Mouse (Mus musculus): ENCODE data around the gene Ak1. TPM values are rescaled to one million over a fixed set of nuclear protein-coding genes. Genes with fewer than 3 reads are reported as not detected.

The Ak1 gene
- polyA plus RNA-seq (2015; fragmentation: Nextera tagmentation; extraction: Ambion mirVana), result 35.7 and 39.1 TPM in 2 replicates

DNA sequence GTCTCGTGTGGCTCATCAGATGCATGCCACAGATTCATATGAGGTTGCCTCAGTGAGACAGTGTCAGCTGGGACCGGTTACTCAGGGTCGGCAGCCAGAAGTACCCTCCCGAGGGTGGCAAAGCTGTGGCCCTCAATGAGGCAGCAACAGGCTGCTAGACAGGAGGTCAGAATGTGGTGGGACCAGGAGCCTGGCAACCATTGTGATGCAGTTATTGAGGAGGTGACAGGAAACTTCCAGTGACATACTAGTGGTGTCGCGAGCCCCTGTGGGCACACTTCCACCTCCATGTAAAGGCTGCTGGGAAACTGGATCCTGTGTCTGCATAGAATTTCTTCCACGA, at the start of gene Ak1:
Gene Ak1 (plus strand): TSS at position 242 of the 343 bp plus-strand sequence.
- WGBS, result 11% methylated on average over 7 of the region's 7 CpGs
- Histone ChIP-seq H3K4me2 (replicated peaks; ENCODE audit: low read depth, low read length) (peak within 1 kb of the TSS; percentile 9; the same call in 1 of the 2 replicates), H3K27ac (ENCODE audit: low read length) (peak within 1 kb of the TSS; percentile 92), H3K4me1 (ENCODE audit: insufficient read depth, low read length) (peaks cover 64% of the 10 kb centered on the region), H3K9me3 (ENCODE audit: low read length) (peaks cover 3% of the 10 kb centered on the region; the same call in 1 of the 2 replicates), H3K4me3 (ENCODE audit: low read length) (no peak within 1 kb of the TSS), H3K36me3 (ENCODE audit: insufficient read depth, low read length) (peaks cover 8% of the 10 kb centered on the region; the same call in 1 of the 2 replicates), H3K9ac (replicated peaks; ENCODE audit: low read length) (peak within 1 kb of the TSS; percentile 48), H3K27me3 (ENCODE audit: insufficient read depth, low read length) (no peaks in the 10 kb centered on the region)
- peak; percentile 12; the same call in 1 of the 2 replicates for ATAC-seq (ENCODE audit: low FRiP score, low TSS enrichment)

DNA sequence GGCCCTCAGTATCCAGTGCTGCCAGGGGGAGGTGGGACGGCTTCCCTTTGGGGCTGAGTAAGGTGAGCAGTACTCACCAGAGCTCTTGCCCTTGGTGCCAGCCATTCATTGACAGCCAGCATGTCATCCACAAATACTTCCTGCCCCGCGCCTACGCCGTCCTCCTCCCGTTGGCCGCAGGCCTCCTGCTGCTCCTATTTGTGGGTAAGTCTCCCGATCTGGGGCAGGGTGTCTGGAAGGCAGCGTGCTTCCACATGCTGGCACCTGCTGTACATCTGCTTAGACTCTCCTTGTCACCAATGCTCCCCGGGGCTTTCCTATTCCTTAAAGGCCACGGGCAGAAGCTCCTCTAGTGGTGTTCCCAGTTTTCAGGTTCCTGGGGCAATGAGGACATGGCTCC, 49.4 kb upstream of the Ak1 start:
- H3K27ac ChIP-seq (ENCODE audit: low read length), result no peak overlapping the region
- no peaks in the 10 kb centered on the region for H3K9me3 ChIP-seq (ENCODE audit: low read length)
- peaks cover 10% of the 10 kb centered on the region; the same call in 1 of the 2 replicates for H3K36me3 ChIP-seq (ENCODE audit: insufficient read depth, low read length)
- no peak overlapping the region for H3K4me2 ChIP-seq (replicated peaks; ENCODE audit: low read depth, low read length)
- no peak for ATAC-seq (ENCODE audit: low FRiP score, low TSS enrichment)
- no peak overlapping the region for H3K4me3 ChIP-seq (ENCODE audit: low read length)
- H3K9ac ChIP-seq (replicated peaks; ENCODE audit: low read length), result no peak overlapping the region
- no peaks in the 10 kb centered on the region for H3K27me3 ChIP-seq (ENCODE audit: insufficient read depth, low read length)
- 91% methylated on average over 11 of the region's 11 CpGs for WGBS
- H3K4me1 ChIP-seq (ENCODE audit: insufficient read depth, low read length), result peaks cover 25% of the 10 kb centered on the region

DNA sequence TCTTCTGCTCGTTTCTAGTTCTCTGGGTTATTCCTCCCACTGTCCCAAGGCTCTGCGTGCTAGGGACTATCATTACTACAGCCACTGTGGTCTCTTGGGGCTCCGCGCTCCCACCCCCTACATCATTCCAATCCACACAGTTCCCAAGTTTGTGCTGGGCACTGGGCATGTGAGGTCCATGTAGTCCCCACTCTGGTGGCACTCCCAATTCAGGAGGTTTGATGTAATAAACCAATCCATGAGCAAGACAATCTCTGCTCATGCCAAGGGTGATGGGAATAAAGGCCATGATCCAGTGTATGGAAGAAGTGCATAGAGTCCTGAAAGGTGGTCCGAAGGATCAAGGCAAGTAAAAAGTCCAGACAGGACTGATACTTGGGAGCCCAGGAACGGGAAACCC, 47.1 kb upstream of the Ak1 start, which contains the start of gene Pip5kl1:
Gene Pip5kl1 (plus strand): TSS at position 301 of the 400 bp plus-strand sequence.
- ATAC-seq (ENCODE audit: low FRiP score, low TSS enrichment), result no peak
- Histone ChIP-seq H3K4me3 (ENCODE audit: low read length) (peak within 1 kb of the TSS; percentile 47), H3K4me1 (ENCODE audit: insufficient read depth, low read length) (peaks cover 25% of the 10 kb centered on the region), H3K36me3 (ENCODE audit: insufficient read depth, low read length) (no peaks in the 10 kb centered on the region; the same call in 1 of the 2 replicates), H3K9ac (replicated peaks; ENCODE audit: low read length) (peak within 1 kb of the TSS; percentile 54), H3K4me2 (replicated peaks; ENCODE audit: low read depth, low read length) (peak within 1 kb of the TSS; percentile 94), H3K27me3 (ENCODE audit: insufficient read depth, low read length) (peaks cover 12% of the 10 kb centered on the region), H3K9me3 (ENCODE audit: low read length) (no peaks in the 10 kb centered on the region), H3K27ac (ENCODE audit: low read length) (no peak within 1 kb of the TSS)
- 80% methylated on average over 6 of the region's 6 CpGs for WGBS

DNA sequence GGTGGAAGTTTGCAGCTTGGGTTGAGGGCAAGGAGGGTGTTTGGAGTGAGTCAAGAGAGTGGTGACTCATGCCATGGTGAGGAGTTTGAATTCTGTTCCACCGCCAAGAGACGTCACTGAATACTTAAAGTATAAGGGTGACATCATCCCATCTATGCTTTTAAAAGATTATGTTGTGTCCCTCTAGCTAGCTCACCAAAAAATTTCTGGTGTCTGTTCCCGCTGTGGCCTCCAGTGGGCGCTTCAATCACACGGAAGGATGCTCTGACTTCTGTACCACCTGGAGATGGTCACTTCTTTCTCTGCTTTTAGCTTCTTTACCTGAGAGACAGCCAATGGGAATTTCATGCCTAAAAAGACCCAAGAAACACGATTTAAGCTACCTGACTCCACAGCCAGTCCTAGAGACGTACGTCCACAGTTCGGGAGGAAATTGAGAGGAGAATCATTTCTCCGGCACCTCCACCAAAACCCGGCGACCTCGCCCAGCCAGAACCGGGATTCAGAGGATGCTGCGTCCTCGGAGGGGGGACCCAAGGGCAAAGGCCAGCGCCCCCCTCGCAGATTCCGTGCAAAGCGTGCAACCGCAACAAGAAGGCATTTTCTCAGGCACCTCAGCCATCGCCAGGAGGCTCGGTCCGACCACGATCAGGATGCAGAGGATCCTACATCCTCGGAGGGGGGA, 46.5 kb upstream of the Ak1 start:
- 2% methylated on average over 26 of the region's 26 CpGs for WGBS

DNA sequence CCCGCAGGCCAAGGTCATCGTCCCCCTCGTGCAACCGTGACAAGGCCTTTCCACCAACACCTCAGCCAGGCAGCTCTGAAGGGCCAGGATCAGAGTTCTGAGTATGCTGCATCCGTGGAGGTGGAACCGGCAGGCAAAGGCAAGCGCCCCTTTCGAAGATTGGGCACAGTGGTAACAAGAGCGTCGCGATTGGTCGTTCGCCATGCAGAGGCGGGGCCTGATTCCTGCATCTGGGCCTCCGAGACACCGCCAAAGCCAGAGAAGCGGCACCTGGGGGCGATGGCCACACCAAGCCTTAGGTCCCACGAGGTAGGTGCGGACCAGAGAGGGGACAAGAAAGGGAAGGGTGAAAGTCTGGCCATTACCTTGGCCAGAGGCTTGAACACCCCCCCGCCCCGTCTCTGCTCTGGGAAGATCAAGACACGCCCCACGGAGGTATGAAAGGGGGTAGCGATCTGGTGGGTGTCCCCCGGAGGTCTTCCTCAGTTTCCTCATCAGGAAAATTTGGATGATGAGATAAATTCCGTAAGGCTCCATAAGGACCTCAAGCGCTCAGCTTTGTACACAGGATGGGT, 45.9 kb upstream of the Ak1 start, which contains the start of gene 9430097D07Rik:
Gene 9430097D07Rik (minus strand): TSS at position 99 of the 575 bp plus-strand sequence.
- peak within 1 kb of the TSS; percentile 94 for H3K4me2 ChIP-seq (replicated peaks; ENCODE audit: low read depth, low read length)
- H3K4me1 ChIP-seq (ENCODE audit: insufficient read depth, low read length), result peaks cover 21% of the 10 kb centered on the region
- 10% methylated on average over 28 of the region's 28 CpGs for WGBS
- peaks cover 16% of the 10 kb centered on the region for H3K27me3 ChIP-seq (ENCODE audit: insufficient read depth, low read length)
- peak; percentile 13; the same call in 1 of the 2 replicates for ATAC-seq (ENCODE audit: low FRiP score, low TSS enrichment)
- no peaks in the 10 kb centered on the region; the same call in 1 of the 2 replicates for H3K36me3 ChIP-seq (ENCODE audit: insufficient read depth, low read length)
- H3K9ac ChIP-seq (replicated peaks; ENCODE audit: low read length), result peak within 1 kb of the TSS; percentile 54
- no peaks in the 10 kb centered on the region for H3K9me3 ChIP-seq (ENCODE audit: low read length)
- peak within 1 kb of the TSS; percentile 47 for H3K4me3 ChIP-seq (ENCODE audit: low read length)
- no peak within 1 kb of the TSS for H3K27ac ChIP-seq (ENCODE audit: low read length)

More for the DNA sequence above, 46.5 kb upstream of the Ak1 start:
- Histone ChIP-seq H3K27ac (ENCODE audit: low read length) (no peak overlapping the region), H3K27me3 (ENCODE audit: insufficient read depth, low read length) (peaks cover 16% of the 10 kb centered on the region), H3K4me2 (replicated peaks; ENCODE audit: low read depth, low read length) (peak overlapping the region; percentile 94), H3K4me1 (ENCODE audit: insufficient read depth, low read length) (peaks cover 25% of the 10 kb centered on the region), H3K4me3 (ENCODE audit: low read length) (peak overlapping the region; percentile 47), H3K9me3 (ENCODE audit: low read length) (no peaks in the 10 kb centered on the region), H3K36me3 (ENCODE audit: insufficient read depth, low read length) (no peaks in the 10 kb centered on the region; the same call in 1 of the 2 replicates), H3K9ac (replicated peaks; ENCODE audit: low read length) (peak overlapping the region; percentile 54)
- no peak for ATAC-seq (ENCODE audit: low FRiP score, low TSS enrichment)

DNA sequence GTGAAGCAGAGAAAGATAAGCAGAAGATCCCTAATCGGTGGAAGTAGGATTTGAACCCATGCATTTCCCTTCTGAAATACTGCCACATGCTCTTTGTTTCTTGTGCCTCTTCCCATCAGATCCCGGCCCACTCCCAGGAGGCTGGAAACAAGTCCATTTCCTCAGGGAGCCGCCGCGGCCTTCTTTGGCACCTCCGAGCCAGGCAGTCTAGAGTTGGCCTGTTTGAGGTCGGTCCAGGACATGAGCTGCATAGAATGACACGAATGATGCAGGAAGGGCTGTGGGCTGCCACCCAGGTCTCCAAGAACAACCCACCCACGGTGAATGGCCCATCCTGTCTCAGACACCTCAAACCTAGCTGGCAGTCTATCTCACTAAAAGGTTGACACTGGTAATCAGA, 45.0 kb upstream of the Ak1 start:
- Histone ChIP-seq H3K27me3 (ENCODE audit: insufficient read depth, low read length) (peaks cover 16% of the 10 kb centered on the region), H3K36me3 (ENCODE audit: insufficient read depth, low read length) (no peaks in the 10 kb centered on the region; the same call in 1 of the 2 replicates), H3K4me2 (replicated peaks; ENCODE audit: low read depth, low read length) (no peak overlapping the region), H3K27ac (ENCODE audit: low read length) (no peak overlapping the region), H3K4me3 (ENCODE audit: low read length) (no peak overlapping the region), H3K9ac (replicated peaks; ENCODE audit: low read length) (no peak overlapping the region), H3K4me1 (ENCODE audit: insufficient read depth, low read length) (peaks cover 16% of the 10 kb centered on the region), H3K9me3 (ENCODE audit: low read length) (no peaks in the 10 kb centered on the region)
- no peak for ATAC-seq (ENCODE audit: low FRiP score, low TSS enrichment)
- 86% methylated on average over 9 of the region's 9 CpGs for WGBS

DNA sequence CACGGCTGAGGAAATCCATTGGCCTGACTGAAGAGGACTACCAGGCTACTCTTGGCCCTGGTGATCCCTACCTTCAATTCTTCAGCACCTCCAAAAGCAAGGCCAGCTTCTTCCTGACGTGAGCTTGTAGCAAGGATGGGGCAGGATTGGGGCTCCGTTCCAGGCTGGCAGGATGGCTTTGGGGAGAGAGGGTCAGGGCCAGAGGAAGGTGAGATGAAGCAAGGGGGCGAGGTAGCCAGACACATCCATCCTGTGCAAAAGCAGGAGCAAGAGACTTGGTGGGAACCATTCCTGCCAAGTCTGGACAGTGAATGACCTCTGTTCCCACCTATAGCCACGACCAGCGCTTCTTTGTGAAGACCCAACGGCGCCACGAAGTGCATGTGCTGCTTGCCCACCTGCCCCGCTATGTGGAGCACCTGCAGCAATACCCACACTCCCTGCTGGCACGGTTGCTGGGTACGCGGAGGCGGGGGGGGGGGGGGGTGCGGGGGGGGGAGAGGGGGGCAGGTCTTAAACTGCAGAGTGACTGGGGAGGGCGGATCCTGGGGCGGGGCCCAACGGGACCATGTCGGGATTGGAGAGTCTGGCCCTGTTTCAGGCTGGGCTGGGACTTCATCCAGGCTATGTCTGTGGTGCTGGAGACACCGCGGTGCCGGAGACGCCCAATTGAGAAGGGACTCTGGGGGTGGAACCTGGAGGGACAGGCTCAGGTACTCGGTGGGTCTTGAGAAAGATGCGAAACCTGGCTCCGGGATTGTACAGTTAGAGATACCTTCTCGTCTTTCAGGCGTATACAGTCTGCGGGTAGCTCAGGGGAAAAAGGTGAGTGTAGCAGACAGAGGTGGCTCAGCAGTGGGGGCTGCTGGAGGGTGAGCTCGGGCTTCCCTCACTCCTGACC, 43.2 kb upstream of the Ak1 start:
- 0 out of 2 replicates have a peak, but pooled peaks have one; percentile 7 for ATAC-seq (ENCODE audit: low FRiP score, low TSS enrichment)
- Histone ChIP-seq H3K36me3 (ENCODE audit: insufficient read depth, low read length) (no peaks in the 10 kb centered on the region; the same call in 1 of the 2 replicates), H3K9me3 (ENCODE audit: low read length) (no peaks in the 10 kb centered on the region), H3K4me1 (ENCODE audit: insufficient read depth, low read length) (peaks cover 13% of the 10 kb centered on the region), H3K9ac (replicated peaks; ENCODE audit: low read length) (no peak overlapping the region; the same call in 1 of the 2 replicates), H3K27ac (ENCODE audit: low read length) (no peak overlapping the region), H3K4me2 (replicated peaks; ENCODE audit: low read depth, low read length) (no peak overlapping the region), H3K27me3 (ENCODE audit: insufficient read depth, low read length) (peaks cover 16% of the 10 kb centered on the region), H3K4me3 (ENCODE audit: low read length) (no peak overlapping the region)
- WGBS, result 28% methylated on average over 25 of the region's 30 CpGs

DNA sequence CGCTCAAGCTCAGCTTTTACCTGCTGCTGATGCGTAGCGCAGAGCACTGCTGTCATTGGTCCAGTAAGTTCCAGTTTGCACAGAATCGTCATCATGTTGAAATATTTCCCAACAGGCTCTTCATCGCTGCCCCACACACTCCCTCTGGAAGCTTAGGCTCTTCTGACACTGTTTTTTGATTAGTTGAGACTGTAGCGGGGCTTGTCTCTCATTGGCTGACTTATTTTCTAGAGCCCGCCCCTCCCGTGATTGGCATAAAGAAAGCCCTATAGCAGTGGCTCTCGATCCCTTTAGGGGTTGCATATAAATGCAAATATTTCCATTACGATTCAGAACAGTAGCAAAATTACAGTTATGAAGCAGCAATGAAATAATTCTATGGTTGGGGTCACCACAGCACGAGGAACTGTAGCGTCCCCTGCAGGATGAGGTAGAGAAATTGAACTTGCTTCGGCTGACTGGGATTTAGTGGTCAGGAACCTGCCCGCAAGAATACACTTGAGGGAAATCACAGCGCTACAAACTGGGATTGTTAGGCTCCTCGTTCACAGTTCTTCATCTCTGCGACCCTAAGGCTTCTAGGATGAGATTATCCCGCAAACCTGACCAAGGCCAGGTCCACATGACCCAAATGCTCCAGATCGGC, 40.0 kb upstream of the Ak1 start:
- 39% methylated on average over 19 of the region's 19 CpGs for WGBS
- no peaks in the 10 kb centered on the region for H3K9me3 ChIP-seq (ENCODE audit: low read length)
- H3K9ac ChIP-seq (replicated peaks; ENCODE audit: low read length), result no peak overlapping the region
- H3K27me3 ChIP-seq (ENCODE audit: insufficient read depth, low read length), result peaks cover 16% of the 10 kb centered on the region
- H3K4me3 ChIP-seq (ENCODE audit: low read length), result peak overlapping the region; percentile 27
- peak; percentile 29; the same call in 1 of the 2 replicates for ATAC-seq (ENCODE audit: low FRiP score, low TSS enrichment)
- H3K27ac ChIP-seq (ENCODE audit: low read length), result no peak overlapping the region
- H3K4me1 ChIP-seq (ENCODE audit: insufficient read depth, low read length), result 0 out of 2 replicates have a peak, but pooled peaks cover 7% of the 10 kb centered on the region
- H3K36me3 ChIP-seq (ENCODE audit: insufficient read depth, low read length), result no peaks in the 10 kb centered on the region
- peak overlapping the region; percentile 31 for H3K4me2 ChIP-seq (replicated peaks; ENCODE audit: low read depth, low read length)
